Mouse (Mus musculus): Measurements from ENCODE around the gene DXBay18.
"Not testable (repeated sequence)": the region's sequence is repeated elsewhere in the genome, so short reads cannot be mapped to it uniquely, and the experiment has no call there.

DNA sequence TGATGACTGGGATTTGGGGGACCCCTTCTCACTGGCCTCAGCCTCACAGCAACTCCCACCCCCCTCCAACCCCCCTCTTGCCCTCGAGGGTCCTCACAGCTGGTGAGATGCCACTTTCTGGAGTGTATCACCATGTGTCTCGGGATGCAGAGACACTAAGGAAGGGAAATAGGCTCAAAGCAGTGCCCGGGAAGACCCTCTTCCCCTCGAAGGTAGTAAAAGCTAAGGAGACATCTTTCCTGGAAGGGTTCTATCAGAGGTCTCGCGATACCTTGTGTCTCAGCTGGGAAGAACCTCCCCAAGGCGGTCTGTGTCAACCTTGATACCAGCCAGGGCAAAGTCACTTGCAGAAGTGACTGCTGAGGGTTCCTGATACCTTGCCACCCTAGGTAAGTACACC, 32.5 kb downstream of the DXBay18 start, which contains the start of gene Gm14685:
- not testable (repeated sequence) for TF ChIP-seq CTCF (IDR thresholded peaks at IDR 0.05; ENCODE audit: control insufficient read depth, insufficient read depth, insufficient read length); CEBPB (IDR thresholded peaks at IDR 0.05; ENCODE audit: low read depth)
